Mouse (Mus musculus) layer of hippocampus, adult 2 months (tissue): ENCODE results near the gene Ciapin1. TPM values are rescaled to one million over a fixed set of nuclear protein-coding genes. Genes with fewer than 3 reads are reported as not detected.
A peak's percentile ranks its signal among the peaks of the same experiment; 100 is the strongest.

Experiments
- DNase-seq, 2 experiments: peaks; one replicate each; pipeline ENCODE4 v3.0.0; 2022; ENCODE audit warnings: low spot score in 2 of 2
- H3K27ac ChIP-seq: fragments of 200-600 bp; 2 replicates; pipeline ENCODE4 v1.8.1; 2022
- H3K4me3 ChIP-seq: fragments of 200-600 bp; 2 replicates; pipeline ENCODE4 v1.8.1; 2022; ENCODE audit warnings: mild to moderate bottlenecking
- CTCF ChIP-seq: fragments of 200-600 bp; conservative IDR thresholded peaks from 2 replicates; pipeline ENCODE4 v1.8.1; 2022; ENCODE audit warnings: antibody characterized with exemption, mild to moderate bottlenecking, moderate library complexity
- total RNA-seq, 2 experiments: library from RNA; stranded (reverse); gene quantifications; 2 replicates each; pipeline ENCODE4 v1.2.3; 2021

Ciapin1 gene
- total RNA-seq, 2 experiments from 2014 or later = 60.9 to 67.2 TPM

DNA sequence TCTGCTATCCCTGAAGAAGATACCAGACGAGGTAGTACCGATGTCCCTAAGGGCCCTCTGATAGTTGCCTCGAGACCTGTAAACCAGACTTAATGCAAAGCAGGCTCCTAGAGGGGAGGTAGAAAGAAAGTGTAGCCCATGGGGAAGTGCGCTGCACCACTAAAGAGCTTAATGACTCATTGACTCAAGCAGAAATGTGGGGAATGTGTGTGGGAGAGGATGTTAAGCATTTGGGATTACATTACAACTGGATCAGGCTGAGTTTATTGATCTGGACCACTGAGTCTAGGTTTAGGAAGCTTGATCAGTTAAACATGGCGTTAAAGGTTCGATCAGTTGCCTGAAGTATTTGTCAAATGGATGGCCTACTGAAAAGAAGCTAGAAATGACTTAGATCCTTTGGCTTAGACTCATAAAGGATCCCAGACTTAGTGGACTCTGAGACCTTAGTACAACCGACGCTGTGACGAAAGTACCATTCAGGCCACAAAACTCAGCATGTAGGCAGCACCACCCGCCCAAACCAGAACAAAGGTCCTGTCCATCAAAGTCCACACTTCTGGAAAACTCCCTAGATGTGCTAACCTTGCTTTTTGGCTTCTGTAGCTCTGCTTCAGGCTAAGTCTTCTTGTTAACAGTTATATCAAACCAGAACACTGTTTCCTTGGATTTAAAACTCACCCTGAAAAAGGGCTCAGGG, 48.8 kb downstream of the Ciapin1 start:
- no peak for DNase-seq
- TF ChIP-seq CTCF = no peak

DNA sequence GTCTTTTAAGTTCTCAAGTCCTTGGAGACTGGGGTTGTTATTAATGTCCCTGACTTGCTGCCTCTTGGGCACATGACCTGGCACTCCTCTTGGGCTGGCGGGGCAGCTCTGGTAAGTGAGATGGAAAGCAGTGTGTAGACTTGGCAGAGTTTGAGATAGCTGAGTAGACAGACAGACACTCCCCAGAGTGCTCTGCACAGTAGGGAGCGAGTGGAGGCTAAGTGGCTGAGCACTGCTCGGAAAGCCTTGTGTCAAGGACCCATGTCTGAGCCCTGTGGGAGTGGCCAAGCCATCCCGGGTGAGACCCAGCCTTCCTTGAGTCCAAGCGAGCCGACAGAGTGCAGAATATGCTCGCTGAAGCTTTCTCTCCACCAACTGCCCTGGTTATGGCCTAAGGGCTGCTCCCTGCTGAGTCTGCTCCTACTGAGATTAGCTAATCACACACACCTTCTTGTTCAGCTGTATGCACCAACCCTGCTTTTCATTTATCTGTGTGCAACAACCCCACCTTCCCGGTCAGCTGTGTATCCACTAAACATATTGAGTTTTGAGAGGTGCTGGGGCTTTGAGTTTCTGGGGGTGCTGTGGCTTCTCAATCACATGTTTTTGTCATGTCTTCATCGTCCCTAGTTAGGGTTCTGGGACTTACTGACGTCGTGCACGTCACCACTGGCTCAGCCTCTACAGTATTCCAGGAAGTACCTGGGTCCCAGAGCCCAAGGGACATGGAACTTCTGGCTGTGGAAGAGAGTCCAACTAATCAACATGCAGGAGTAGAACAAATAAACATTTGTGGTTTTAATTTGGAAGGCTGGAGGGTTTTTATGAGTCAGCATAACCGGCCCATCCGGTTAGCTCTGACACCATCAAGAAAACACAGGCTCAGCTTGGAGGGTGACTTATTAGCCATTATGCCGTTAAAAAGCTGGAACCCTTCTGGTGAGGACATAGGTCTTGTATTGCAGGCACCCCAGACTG, 50.3 kb downstream of the Ciapin1 start:
- no peak overlapping the region for H3K27ac ChIP-seq

More for the DNA sequence above, 48.8 kb downstream of the Ciapin1 start:
- H3K27ac ChIP-seq = no peak overlapping the region
- no peak overlapping the region for H3K4me3 ChIP-seq

DNA sequence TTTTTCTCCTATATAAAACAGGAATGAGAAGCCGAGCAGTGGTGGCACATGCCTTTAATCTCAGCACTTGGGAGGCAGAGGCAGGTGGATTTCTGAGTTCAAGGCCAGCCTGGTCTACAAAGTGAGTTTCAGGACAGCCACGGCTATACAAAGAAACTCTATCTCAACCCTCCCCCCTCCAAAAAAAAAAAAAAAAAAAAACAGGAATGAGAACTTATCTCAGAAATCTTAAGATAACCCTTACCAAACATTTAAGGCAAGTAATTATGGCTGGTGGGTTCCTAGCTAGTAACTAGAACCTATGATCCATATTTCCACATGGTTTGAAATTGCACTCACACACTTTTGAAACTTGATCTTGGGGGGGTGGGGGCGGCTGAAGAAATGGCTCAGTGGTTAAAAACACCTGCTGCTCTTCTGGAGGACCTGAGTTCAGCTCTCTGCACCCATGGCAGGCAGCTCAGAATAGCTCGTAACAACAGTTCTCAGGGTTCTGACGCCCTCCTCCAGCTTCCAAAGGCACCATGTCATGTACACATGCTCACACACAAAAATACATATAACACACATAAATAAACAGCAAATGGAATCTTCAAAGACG, 52.1 kb downstream of the Ciapin1 start:
- no peak for DNase-seq
- TF ChIP-seq CTCF = no peak
- Histone ChIP-seq H3K27ac (no peak overlapping the region), H3K4me3 (no peak overlapping the region)

More for the DNA sequence above, 50.3 kb downstream of the Ciapin1 start:
- no peak for TF ChIP-seq CTCF
- DNase-seq = no peak
- no peak overlapping the region for H3K4me3 ChIP-seq

DNA sequence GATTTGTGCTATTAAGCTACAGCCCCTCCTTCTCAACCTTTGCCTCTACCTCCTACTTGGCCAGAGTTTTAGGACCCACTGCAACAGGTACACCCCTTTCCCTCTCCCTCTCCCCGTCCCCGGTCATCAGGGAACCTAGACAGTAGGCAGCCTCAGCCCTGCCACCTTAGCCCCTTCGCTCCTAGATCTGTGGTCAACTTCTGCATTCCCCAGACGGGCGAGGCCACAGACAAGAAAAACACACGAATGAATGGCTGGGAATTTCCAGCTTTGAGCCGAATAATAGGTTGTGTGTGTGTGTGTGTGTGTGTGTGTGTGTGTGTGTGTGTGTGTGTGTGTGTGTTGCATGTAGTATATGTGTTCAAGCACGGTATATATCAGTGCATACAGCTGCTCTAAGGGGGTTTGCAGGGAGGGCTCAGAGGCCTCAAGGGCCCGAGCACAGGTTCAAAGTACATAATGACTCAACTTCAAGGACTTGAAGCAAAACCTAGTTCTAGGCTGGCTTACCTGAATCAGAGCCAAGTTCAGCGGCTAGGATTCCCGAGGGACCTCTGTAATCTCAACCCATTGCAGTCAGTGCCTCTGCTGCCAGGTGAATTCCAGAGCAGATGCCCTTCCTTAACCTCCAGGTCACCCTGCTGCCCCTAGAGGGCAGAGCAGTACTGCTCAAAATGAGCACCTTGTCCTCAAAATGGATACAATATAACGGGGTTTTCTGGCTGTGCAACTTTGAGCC, 52.7 kb downstream of the Ciapin1 start:
- Histone ChIP-seq H3K27ac (no peak overlapping the region), H3K4me3 (no peak overlapping the region)
- no peak for DNase-seq
- peak; percentile 72 for TF ChIP-seq CTCF

DNA sequence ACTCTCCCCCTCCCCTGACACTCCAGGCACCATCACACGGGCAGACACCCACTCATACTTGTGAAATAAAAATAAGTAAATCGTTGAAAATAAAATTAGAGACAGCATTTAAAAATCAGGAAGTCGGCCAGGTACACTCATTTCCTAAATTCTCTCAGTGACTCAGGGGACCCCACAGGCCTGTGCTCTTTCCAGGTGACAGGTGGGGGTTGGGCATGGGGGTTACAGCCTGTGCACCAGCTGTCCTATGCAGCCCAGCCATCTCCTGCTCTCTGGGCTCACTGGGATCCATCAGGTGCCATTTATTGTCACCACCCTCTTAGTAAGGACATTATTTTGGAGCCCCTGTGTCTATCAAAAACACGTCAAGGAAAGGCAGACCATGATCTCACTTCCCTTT, 54.3 kb downstream of the Ciapin1 start:
- DNase-seq = no peak
- no peak overlapping the region for H3K4me3 ChIP-seq
- TF ChIP-seq CTCF = no peak
- no peak overlapping the region for H3K27ac ChIP-seq

DNA sequence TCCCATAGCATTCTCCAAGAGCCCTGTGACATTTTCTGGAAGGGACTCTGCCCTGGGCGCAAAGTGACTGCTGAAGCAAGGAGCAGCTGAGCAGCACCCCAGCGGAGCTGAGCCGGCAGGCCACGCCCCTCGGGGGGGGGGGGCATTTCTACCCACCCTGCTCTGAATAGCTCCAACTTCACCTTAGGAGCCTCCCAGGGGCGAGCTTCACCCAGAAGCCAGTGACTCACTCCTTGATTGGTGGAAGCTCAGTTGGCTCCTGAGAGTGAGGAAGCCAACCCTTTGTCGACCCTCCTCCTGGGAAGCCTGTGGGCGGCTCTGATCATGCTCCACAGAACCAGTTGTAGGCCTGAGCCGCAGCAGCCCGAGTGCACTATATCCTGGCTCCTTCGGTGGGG, 56.3 kb downstream of the Ciapin1 start:
- H3K4me3 ChIP-seq = no peak overlapping the region
- DNase-seq = no peak
- no peak for TF ChIP-seq CTCF
- no peak overlapping the region for H3K27ac ChIP-seq

DNA sequence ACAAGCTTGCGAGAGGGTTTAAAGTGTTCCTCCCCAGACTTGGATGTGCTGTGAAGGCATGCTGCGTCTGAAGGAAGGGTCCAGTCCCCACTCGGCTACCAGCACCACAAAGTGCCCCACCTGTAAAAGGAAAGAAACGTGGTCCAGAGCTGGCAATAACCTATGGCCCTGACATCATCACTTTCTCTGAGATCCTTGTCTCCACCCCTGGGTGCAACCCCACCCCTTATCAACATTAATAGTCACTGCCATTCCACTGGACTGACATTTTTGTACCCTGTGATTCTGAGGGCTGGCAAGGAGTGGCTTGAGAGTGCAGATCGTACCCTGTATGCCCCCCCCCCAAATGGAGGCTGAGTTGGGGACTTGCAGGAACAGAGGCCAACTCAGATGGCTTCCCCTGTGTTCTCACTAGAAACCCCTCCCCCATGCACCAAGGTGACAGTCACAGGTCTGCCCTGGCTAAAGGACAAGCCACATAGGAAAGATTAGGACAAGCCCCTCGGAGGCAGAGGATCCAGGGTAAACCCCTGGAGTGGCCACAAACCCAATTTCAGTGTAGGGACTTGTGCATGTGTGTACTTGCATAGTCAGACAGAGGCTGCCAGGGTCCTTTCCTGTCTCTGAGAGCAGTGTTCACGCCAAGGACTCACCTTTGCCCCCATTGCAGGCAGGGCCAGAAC, 56.9 kb downstream of the Ciapin1 start:
- DNase-seq = no peak
- no peak for TF ChIP-seq CTCF
- Histone ChIP-seq H3K4me3 (no peak overlapping the region), H3K27ac (no peak overlapping the region)

DNA sequence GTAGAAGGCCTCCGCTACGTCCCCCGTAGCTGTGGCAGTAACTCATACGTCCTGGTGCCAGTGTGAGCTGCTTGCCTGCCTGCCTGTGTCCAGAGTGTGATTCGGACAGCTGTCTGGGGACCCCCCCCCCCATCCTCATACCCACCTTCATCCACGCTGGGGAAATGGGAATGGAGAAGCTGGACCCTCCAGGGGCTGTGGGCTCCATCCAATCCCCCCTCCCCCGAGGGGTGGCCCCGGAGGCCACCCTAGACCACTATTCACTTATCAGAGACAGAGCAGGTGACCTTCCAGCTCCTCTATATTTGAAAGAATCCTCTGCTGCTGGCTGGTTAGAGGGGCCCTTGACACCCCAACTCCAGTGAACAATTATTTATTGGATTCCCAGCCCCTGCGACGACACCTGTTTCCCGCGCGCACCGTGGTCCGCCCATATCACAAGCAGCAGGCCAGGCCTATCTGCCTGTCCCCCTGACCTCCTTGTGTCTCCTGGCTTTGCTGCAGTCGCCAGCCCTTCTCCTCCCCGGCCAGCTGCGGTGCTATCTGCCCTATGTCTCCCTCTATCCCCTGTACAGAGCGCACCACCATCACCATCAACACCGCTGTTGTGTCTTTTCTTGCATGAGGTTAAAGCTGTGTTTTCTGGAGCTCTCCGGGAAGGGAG, 57.5 kb downstream of the Ciapin1 start:
- no peak for DNase-seq
- Histone ChIP-seq H3K27ac (no peak overlapping the region), H3K4me3 (no peak overlapping the region)
- TF ChIP-seq CTCF = no peak

DNA sequence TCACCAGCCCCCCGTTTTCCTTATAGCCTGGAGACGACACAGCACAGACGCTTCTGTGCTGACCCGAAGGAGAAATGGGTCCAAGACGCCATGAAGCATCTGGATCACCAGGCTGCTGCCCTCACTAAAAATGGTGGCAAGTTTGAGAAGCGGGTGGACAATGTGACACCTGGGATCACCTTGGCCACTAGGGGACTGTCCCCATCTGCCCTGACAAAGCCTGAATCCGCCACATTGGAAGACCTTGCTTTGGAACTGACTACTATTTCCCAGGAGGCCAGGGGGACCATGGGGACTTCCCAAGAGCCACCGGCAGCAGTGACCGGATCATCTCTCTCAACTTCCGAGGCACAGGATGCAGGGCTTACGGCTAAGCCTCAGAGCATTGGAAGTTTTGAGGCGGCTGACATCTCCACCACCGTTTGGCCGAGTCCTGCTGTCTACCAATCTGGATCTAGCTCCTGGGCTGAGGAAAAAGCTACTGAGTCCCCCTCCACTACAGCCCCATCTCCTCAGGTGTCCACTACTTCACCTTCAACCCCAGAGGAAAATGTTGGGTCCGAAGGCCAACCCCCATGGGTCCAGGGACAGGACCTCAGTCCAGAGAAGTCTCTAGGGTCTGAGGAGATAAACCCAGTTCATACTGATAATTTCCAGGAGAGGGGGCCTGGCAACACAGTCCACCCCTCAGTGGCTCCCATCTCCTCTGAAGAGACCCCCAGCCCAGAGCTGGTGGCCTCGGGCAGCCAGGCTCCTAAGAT, 58.4 kb downstream of the Ciapin1 start:
- no peak overlapping the region for H3K27ac ChIP-seq
- no peak overlapping the region for H3K4me3 ChIP-seq
- DNase-seq = no peak
- TF ChIP-seq CTCF = no peak

DNA sequence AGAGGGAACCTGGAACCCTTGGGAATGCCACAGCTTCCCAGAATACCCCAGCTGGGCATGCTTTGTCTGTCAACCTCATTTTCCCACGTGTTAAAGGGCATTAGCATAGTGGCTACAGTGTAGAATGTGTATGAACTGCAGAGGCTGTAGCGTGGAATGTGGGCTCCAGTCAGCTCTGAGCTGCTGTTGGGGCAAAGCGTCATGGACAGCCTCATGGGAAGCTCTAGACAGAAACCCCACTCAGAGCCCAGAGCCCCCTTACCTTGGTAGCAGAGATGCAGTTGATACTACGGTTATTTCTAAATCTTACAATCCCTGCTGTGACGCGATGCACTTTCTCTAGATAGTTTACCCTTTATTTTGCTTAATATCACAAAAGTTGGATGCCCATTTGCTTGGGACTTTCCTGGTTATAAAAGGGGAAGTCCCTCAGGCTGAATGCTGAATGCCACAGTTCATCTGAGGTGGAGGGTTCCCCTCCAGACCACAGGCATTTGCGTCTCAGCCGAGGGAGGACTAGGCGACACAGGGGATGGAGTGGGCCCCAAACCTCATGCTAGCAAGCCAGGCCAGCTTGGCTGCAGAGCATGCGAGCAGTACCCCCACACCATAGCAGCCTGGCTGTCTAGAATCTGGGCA, 59.1 kb downstream of the Ciapin1 start:
- no peak overlapping the region for H3K4me3 ChIP-seq
- no peak for DNase-seq
- no peak for TF ChIP-seq CTCF
- H3K27ac ChIP-seq = peak overlapping the region; percentile 32; the same call in 1 of the 2 replicates
